Mouse (Mus musculus) MN1 (cell line): ENCODE results near the gene Ice1.
A peak's percentile ranks its signal among the peaks of the same experiment; 100 is the strongest.

Experiments
- DNase-seq: peaks from one replicate; pipeline ENCODE4 v3.0.0-alpha.2; 2016; ENCODE audit warnings: low spot score

Gene Ice1

DNA sequence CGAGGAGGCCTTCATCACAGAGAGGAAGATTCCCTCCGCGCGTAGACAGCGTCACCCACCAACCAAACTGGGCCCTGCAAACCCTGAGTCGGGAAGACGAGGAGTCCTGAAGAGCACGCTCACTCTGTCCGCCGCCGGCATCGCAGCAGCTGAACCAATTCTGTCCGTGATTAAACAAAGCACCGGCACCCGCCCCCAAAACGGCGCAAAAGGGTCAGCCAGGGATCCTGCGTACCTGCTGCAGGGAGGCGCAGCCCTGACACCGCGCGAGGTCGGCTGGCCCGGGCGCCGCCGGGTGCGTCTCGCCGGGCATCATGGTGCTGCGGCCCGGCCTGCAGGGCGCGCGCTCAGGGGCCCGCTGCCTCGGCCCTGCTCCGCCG is at the start of gene Ice1:
Ice1 (minus strand) TSS at position 353 of the 380 bp plus-strand sequence.
- no peak for DNase-seq

DNA sequence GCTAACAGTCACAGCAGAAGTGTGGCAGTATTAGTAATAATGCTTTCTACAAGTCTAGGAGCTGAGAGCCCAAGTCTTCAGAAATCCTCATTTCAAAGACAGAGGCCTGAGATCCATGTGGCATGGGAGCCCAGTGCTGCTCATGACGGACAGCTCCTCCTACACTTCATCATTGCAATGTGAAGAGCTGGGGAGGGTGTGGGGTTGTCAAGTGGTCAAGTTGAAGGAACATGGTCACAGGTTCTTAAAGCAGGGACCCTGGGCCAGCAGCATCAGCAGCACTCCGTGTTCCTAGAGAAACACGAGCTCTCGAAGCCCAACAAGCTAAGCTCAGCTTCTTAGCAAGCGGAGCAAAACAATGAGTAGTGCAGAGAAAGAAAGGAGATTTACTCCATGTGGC is 48.4 kb upstream of the Ice1 start:
- no peak for DNase-seq

DNA sequence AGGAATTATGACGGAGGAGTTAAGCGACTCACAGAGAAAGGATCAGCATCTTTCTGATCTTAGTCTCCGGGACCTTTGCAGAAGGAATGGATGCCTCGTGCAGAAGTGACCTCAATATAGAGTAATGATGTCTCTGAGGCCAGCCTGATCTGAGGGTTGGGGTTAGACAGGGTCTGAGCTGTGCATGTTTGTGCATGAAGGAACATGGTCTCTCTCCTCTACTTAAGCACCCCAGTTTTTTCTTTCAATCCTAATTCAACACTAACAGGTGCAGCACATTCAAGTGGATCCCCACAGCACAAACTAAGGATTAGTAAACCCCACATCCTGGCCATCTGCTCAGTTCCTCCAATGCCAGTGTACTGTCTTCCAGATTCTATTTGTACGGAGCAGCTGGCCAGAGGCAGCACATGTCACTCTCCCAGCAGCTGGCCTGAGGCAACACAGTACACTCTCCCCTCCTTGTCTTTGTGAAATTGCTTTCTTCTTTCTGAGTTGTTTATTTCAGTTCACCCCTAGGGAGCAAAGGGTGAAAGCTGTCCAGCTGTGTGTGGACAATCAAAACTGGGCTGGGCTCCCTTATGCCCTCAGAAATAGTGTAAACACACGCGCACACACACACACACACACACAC is 47.7 kb upstream of the Ice1 start:
- no peak for DNase-seq

GRCm38 (mm10) chr13:70681411-70682183 is 44.2 kb upstream of the Ice1 start:
- no peak for DNase-seq

DNA sequence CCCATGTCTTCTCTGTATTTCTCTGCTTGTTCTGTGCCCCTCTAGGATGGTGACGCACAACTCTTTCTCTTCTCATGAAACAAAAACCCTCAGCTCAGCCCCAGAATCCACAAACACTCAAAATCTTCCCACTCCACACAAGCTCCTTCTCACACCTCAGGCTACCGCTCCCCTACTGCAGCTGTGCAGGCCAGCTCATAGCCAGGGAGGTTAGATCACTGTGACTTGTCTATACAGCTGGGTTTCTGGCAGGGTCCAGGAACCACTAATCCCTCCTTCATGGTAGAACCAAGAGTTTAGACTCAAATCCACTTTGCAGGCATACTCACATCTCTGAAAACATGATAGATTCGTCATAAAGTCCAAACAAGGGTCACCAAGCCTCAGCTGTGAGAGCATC is 42.9 kb upstream of the Ice1 start:
- no peak for DNase-seq

- no peak for DNase-seq
These were observed 40.3 kb upstream of the Ice1 start for GRCm38 (mm10) chr13:70677689-70678088.

- DNase-seq, result no peak
These were observed 39.1 kb upstream of the Ice1 start for GRCm38 (mm10) chr13:70676243-70677183.

- DNase-seq, result no peak
These were observed 37.6 kb upstream of the Ice1 start for GRCm38 (mm10) chr13:70674998-70675397.

DNA sequence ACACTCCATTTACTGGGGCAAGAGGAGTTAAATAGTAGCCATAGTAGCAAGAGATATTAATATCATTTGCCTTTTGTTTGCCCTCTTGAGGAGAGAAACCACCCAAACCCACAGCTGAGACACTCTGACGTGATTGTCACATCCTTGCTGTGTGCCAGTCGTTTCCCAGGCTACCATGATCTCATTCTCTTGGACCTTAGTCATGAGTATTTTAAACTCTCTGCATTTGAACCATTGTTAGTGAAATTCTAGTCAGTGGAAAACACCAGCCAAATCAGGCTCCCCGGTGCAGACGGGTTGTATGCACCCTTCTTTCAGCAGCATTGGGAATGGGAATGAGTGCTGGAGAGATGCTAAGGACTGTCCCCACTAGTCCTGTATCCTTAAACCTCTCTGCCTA is 32.6 kb upstream of the Ice1 start:
- DNase-seq, result no peak

DNA sequence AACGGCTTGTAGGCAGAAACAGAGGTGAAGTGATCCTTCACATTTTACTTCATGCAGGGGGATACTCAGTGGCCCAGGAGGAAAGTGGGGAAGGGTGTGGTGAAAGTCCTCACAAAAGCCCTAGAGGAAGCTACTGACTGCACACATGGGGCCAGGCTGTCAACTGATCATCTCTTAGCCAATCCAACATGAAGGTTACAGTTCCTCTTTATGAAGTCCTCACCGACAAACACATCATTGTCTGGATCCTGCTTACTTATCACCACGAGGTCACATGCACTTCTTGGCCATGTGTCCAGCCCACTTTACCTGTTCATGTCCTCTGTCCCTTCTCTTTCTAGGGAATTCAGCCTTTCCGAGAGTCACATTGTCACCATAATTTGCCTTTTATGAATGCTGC is 22.3 kb upstream of the Ice1 start:
- DNase-seq, result no peak

DNA sequence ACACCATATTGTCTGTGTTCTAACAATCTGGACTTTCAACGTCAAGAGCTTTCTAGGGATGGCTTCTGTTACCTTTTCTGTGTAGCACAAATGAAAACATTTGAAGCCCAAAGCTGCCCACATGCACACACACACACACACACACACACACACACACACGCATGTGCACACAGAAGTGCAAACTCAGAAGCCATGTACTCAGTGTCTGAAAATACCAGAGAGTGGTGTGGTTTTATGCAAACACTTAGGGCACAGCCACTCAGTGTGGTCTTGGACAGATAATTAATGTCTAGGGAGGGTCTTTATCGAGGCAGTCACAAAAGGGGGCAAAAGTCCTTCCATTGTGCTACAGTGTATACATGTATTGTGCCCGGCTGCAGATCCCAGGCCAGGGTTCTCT is 19.3 kb upstream of the Ice1 start:
- no peak for DNase-seq

DNA sequence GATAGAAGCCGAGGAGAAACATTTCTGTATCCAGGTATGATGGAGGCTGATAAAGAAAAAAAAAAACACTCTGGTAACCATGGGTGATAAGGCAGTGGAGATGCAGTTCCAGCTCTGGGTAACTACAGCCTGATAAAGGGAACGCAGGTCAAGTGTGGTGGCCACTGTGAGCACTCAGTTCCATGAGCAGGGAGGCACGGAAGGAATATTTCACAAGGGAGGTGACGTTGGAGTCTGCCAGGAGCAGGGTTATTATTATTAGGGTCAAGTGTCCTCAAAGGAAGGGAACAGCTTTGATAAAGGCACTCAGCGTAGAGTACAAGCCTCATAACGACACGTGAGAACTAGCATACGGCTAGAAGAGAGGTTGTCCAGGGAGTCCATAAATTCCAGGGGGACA is 18.9 kb upstream of the Ice1 start:
- no peak for DNase-seq

GRCm38 (mm10) chr13:70655570-70655969 is 18.1 kb upstream of the Ice1 start:
- no peak for DNase-seq

DNA sequence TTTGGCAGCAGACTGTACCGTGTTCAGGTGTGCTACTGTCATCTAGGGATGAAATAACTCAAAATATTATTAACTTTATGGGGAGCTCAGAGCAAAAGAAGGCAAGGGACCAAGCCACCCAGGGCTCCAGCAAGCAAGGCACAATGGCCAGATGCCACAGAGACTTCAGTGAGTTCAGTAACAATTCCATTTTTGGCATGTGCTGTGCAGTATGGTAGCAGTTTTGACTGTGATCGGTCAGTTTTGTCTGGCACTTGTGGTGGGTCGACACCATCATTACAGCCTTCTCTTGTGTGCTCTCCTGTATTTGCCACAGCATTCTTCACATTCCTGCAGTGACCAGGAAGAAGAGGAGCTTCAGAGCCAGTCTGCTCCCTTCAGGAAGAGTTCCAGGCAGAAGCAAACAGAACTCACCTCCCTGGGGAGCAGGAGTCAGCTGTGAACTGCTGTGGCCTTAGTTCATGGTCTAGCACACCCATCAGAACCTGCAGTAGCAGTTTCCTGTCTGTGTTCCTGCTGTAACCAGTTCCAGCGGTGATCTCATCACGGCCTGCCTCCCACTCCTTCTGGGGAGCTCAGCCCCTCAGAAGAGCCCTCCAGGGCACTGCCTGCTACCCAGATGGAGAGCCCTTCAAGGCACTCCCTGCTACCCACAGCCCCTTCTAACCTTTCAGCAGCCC is 16.8 kb upstream of the Ice1 start:
- DNase-seq, result no peak

- DNase-seq, result no peak
These were observed 16.0 kb upstream of the Ice1 start for GRCm38 (mm10) chr13:70653457-70653856.

DNA sequence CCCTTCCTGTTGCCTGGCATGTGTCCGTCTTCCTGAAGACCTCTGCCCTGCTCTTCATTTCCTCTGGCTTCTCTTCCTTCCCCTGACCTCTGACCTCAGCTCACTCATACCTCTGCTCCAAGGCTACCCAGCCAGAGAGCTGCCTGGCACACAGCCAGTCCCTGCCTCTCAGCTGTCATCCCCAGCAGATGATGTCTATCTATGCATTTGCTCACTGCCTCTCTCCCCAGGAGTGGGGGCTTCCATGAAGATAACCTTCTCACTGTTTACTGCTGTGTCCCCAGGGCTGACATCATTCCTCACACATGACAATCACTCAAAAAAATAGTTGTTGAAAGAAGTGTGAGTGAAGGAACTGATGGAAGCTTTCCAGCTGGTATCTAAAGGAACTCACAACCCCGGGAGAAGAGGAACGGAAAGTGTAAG is 12.6 kb upstream of the Ice1 start:
- no peak for DNase-seq

DNA sequence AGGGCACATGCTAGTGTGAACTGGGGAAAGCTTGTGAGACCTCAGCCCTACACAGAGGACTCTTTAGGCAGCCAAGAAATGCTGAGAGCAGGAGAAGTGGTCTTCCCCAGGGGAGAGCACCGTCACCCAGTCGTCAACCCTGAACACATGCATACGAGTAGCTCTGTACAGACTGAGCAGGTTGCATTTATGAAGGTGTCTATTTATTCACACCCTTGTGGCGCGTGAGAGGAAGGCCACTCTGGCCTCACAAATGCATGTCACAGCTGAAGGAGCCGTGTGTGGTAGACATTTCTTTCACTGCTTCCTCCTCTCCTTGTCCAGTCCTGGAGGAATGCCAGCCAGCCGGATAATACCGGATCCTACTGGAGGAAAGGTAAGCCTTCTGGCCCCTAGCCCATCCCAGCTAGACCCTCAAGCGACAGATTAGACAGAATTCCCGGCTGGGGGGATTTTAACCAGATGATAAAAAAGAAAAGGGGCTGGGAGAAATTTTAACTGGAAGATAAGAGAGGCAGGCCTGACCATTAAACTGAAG is 8.6 kb upstream of the Ice1 start:
- DNase-seq, result no peak

- DNase-seq, result no peak
These were observed 6.6 kb upstream of the Ice1 start for GRCm38 (mm10) chr13:70644083-70644462.

- DNase-seq, result peak; percentile 60
These were observed 6.1 kb upstream of the Ice1 start for GRCm38 (mm10) chr13:70643408-70644082.

DNA sequence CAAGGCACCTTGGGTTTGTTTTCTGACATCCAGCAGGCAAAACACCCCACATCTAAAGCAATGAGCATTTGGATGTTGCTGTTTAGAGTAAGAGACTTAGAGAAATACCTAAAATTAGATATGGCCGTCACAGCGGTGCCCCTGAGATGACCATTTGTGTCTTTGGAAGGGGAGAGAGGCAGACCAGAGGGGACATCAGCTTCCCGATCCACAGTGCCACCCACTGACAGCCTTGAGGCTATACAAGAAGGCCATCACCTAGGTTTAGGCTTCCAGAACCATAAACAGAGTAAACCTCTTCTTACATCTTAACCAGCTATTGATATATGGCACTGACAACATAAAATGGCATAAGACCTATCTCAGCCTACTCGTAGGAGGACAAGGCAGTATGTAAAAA is 4.5 kb upstream of the Ice1 start:
- no peak for DNase-seq

DNA sequence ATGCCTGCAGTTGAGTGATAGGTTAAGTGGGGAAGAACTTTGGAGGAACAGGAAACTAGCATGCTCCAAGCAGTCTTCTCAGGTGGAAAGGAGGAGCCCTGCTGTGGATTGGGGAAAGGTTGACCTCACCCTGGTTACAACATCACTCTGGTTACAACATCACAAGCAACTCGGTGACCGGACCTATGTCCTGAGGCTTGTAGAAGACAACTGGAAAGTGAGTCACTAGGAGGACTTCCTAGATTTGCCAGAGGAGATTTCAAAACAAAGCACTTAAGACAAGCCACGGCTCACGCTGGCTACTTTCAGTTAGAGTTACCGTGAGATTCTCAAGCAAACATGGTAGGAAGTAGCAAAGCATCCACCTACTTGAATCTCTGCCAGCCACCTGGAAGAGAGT is 3.9 kb upstream of the Ice1 start:
- no peak for DNase-seq
